Mouse (Mus musculus): ENCODE measurements at regions not wholly inside any gene's neighbourhood (a gene's known extent, or its start where the extent isn't known, plus 50 kb on each side); places are given as distances from the start of the nearest gene placed in this dataset.

GRCm38 (mm10) chr4:127862875-127863274 lies 107.9 kb downstream of the CK137956 start:
- DNase-seq (ENCODE audit: low spot score): no peak

GRCm38 (mm10) chr4:127861319-127862117 lies 109.2 kb downstream of the CK137956 start:
- no peak for DNase-seq (ENCODE audit: low spot score)

- no peak for DNase-seq (ENCODE audit: low spot score)
Observed at GRCm38 (mm10) chr4:127860271-127860670, 110.5 kb downstream of the CK137956 start.

- DNase-seq (ENCODE audit: low spot score): no peak
Observed at GRCm38 (mm10) chr4:127859505-127859904, 111.2 kb downstream of the CK137956 start.

GRCm38 (mm10) chr4:127858566-127858965 lies 112.2 kb downstream of the CK137956 start:
- DNase-seq (ENCODE audit: low spot score): no peak

GRCm38 (mm10) chr4:127855836-127856235 lies 114.9 kb downstream of the CK137956 start:
- no peak for DNase-seq (ENCODE audit: low spot score)

GRCm38 (mm10) chr4:127854776-127855409 lies 115.9 kb downstream of the CK137956 start:
- DNase-seq (ENCODE audit: low spot score): no peak

- no peak for DNase-seq (ENCODE audit: low spot score)
Observed at GRCm38 (mm10) chr4:127849306-127849705, 121.4 kb downstream of the CK137956 start.

GRCm38 (mm10) chr4:127846321-127846720 lies 124.4 kb downstream of the CK137956 start:
- DNase-seq (ENCODE audit: low spot score): no peak

- no peak for DNase-seq (ENCODE audit: low spot score)
Observed at GRCm38 (mm10) chr4:127843421-127843820, 127.3 kb downstream of the CK137956 start.

- no peak for DNase-seq (ENCODE audit: low spot score)
Observed at GRCm38 (mm10) chr4:127833668-127834067, 137.1 kb downstream of the CK137956 start.

GRCm38 (mm10) chr4:127826988-127827387 lies 143.8 kb downstream of the CK137956 start:
- DNase-seq (ENCODE audit: low spot score): no peak

GRCm38 (mm10) chr4:127819501-127819900 lies 151.2 kb downstream of the CK137956 start:
- no peak for DNase-seq (ENCODE audit: low spot score)

GRCm38 (mm10) chr4:127819009-127819408 lies 151.7 kb downstream of the CK137956 start:
- DNase-seq (ENCODE audit: low spot score): no peak

- no peak for DNase-seq (ENCODE audit: low spot score)
Observed at GRCm38 (mm10) chr4:127814631-127815030, 156.1 kb downstream of the CK137956 start.

- no peak for DNase-seq (ENCODE audit: low spot score)
Observed at GRCm38 (mm10) chr4:127812047-127812545, 158.7 kb downstream of the CK137956 start.

GRCm38 (mm10) chr4:127810899-127811510 lies 159.7 kb downstream of the CK137956 start:
- no peak for DNase-seq (ENCODE audit: low spot score)

GRCm38 (mm10) chr4:127809006-127809405 lies 161.7 kb downstream of the CK137956 start:
- DNase-seq (ENCODE audit: low spot score): no peak

- no peak for DNase-seq (ENCODE audit: low spot score)
Observed at GRCm38 (mm10) chr4:127789206-127789605, 181.5 kb downstream of the CK137956 start.

GRCm38 (mm10) chr4:127785786-127786185 lies 185.0 kb downstream of the CK137956 start:
- no peak for DNase-seq (ENCODE audit: low spot score)

GRCm38 (mm10) chr4:127771966-127772500 lies 198.7 kb downstream of the CK137956 start:
- DNase-seq (ENCODE audit: low spot score): no peak

- no peak for DNase-seq (ENCODE audit: low spot score)
Observed at GRCm38 (mm10) chr4:127763736-127764135, 207.0 kb downstream of the CK137956 start.

GRCm38 (mm10) chr4:127758961-127759360 lies 211.8 kb downstream of the CK137956 start:
- DNase-seq (ENCODE audit: low spot score): no peak

Data from urinary bladder, postnatal 25 days (tissue).